Mouse (Mus musculus) testis, adult 2 months (tissue): Measurements from ENCODE around the gene Galnt18. TPM values are rescaled to one million over a fixed set of nuclear protein-coding genes. Genes with fewer than 3 reads are reported as not detected.

Experiments
- H3K27ac ChIP-seq: fragments of 200-500 bp; 2 replicates; pipeline ENCODE4 v1.5.1; 2012; ENCODE audit warnings: low read depth, low read length; ENCODE audit not compliant: control insufficient read depth, insufficient read depth
- H3K27me3 ChIP-seq: fragments of 200-500 bp; 2 replicates; pipeline ENCODE4 v1.6.1; 2012; ENCODE audit warnings: mild to moderate bottlenecking, low read length, moderate library complexity; ENCODE audit not compliant: control insufficient read depth, insufficient read depth
- H3K36me3 ChIP-seq: fragments of 200-500 bp; 2 replicates; pipeline ENCODE4 v1.6.1; 2012; ENCODE audit warnings: mild to moderate bottlenecking, low read length; ENCODE audit not compliant: control insufficient read depth, insufficient read depth
- H3K4me1 ChIP-seq: fragments of 200-500 bp; 2 replicates; pipeline ENCODE4 v1.6.1; 2012; ENCODE audit warnings: low read length; ENCODE audit not compliant: control insufficient read depth, insufficient read depth
- H3K4me3 ChIP-seq: fragments of 200-500 bp; 2 replicates; pipeline ENCODE4 v1.5.1; 2012; ENCODE audit warnings: low read depth, mild to moderate bottlenecking, low read length, moderate library complexity, mixed read lengths; ENCODE audit not compliant: control insufficient read depth
- CTCF ChIP-seq: fragments of 200-500 bp; IDR thresholded peaks from 2 replicates; pipeline ENCODE4 v1.5.1; 2012; ENCODE audit warnings: low read depth, mild to moderate bottlenecking, inconsistent platforms, low read length, moderate library complexity; ENCODE audit not compliant: control insufficient read depth, insufficient read depth, insufficient replicate concordance
- POLR2A ChIP-seq: fragments of 200-500 bp; IDR thresholded peaks from 2 replicates; pipeline ENCODE4 v1.6.1; 2012; ENCODE audit warnings: low read depth, mild to moderate bottlenecking, inconsistent platforms, low read length, moderate library complexity; ENCODE audit not compliant: control insufficient read depth
- polyA plus RNA-seq: library from polyadenylated mRNA; depleted of rRNA; stranded (reverse); fragments of >200 nt; gene quantifications from 2 replicates; pipeline ENCODE4 v1.2.3, GENCODE M21; 2012

Gene Galnt18
- polyA plus RNA-seq, 1 experiment = 3.3 TPM

- Histone ChIP-seq H3K27ac (no peak overlapping the region), H3K27me3 (no peaks in the 10 kb centered on the region), H3K4me3 (no peak overlapping the region), H3K4me1 (no peaks in the 10 kb centered on the region), H3K36me3 (no peaks in the 10 kb centered on the region)
- TF ChIP-seq CTCF (no peak), POLR2A (no peak)
These were observed 261.1 kb downstream of the Galnt18 start for GRCm38 (mm10) chr7:111518581-111519242.

- H3K4me3 ChIP-seq = no peak overlapping the region
- H3K36me3 ChIP-seq = no peaks in the 10 kb centered on the region
- no peaks in the 10 kb centered on the region for H3K27me3 ChIP-seq
- no peaks in the 10 kb centered on the region for H3K4me1 ChIP-seq
- no peak overlapping the region for H3K27ac ChIP-seq
- no peak for TF ChIP-seq POLR2A
- no peak for TF ChIP-seq CTCF
These were observed 262.9 kb downstream of the Galnt18 start for GRCm38 (mm10) chr7:111516882-111517281.

- Histone ChIP-seq H3K27me3 (no peaks in the 10 kb centered on the region), H3K4me3 (no peak overlapping the region), H3K27ac (no peak overlapping the region), H3K36me3 (no peaks in the 10 kb centered on the region), H3K4me1 (no peaks in the 10 kb centered on the region)
- TF ChIP-seq CTCF (no peak), POLR2A (no peak)
These were observed 264.3 kb downstream of the Galnt18 start for GRCm38 (mm10) chr7:111515471-111515870.

GRCm38 (mm10) chr7:111509167-111509854 lies 270.5 kb downstream of the Galnt18 start:
- H3K4me1 ChIP-seq = no peaks in the 10 kb centered on the region
- H3K4me3 ChIP-seq = no peak overlapping the region
- no peaks in the 10 kb centered on the region for H3K27me3 ChIP-seq
- TF ChIP-seq CTCF = no peak
- TF ChIP-seq POLR2A = no peak
- H3K36me3 ChIP-seq = no peaks in the 10 kb centered on the region
- H3K27ac ChIP-seq = no peak overlapping the region

- H3K4me3 ChIP-seq = no peak overlapping the region
- TF ChIP-seq CTCF = no peak
- no peak for TF ChIP-seq POLR2A
- H3K27me3 ChIP-seq = no peaks in the 10 kb centered on the region
- no peaks in the 10 kb centered on the region for H3K4me1 ChIP-seq
- H3K36me3 ChIP-seq = no peaks in the 10 kb centered on the region
- no peak overlapping the region for H3K27ac ChIP-seq
These were observed 279.2 kb downstream of the Galnt18 start for GRCm38 (mm10) chr7:111500616-111501015.

- no peak overlapping the region for H3K4me3 ChIP-seq
- H3K4me1 ChIP-seq = no peaks in the 10 kb centered on the region
- TF ChIP-seq CTCF = no peak
- H3K27ac ChIP-seq = no peak overlapping the region
- H3K36me3 ChIP-seq = no peaks in the 10 kb centered on the region
- no peaks in the 10 kb centered on the region for H3K27me3 ChIP-seq
These were observed 280.5 kb downstream of the Galnt18 start for GRCm38 (mm10) chr7:111499255-111499790.

- Histone ChIP-seq H3K27me3 (no peaks in the 10 kb centered on the region), H3K4me1 (no peaks in the 10 kb centered on the region), H3K36me3 (no peaks in the 10 kb centered on the region), H3K4me3 (no peak overlapping the region), H3K27ac (no peak overlapping the region)
- TF ChIP-seq POLR2A = no peak
- no peak for TF ChIP-seq CTCF
These were observed 282.6 kb downstream of the Galnt18 start for GRCm38 (mm10) chr7:111497191-111497590.
